In the genomic region with DNA sequence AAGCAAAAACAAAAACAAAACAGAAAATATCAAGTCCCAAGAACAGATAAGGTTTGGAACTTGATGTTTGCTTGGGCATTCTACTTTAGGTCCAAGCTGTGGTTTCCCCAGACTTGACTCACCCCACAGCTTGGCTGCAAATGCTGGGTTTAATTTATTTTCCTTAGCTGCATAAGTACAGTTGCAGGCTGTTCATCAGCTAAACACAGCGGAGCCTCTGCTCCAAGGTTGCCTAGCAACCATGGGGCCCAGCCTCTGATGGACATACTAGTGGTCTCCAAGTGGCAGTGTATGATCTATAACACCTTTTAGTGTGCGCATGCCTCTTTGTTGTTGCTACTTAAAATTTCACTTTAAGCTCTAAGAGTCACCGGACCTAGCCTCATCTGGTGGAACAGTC, we compare ENCODE assay signal across 15 mouse cellular contexts. TPM values are rescaled to one million over a fixed set of nuclear protein-coding genes. Genes with fewer than 3 reads are reported as not detected.
DNase-seq lines count a peak whose midpoint lies in the region; ATAC-seq lines count a peak whose summit lies in the region.
"Had no signal": no experiment of that assay in that cellular context is flagged by ENCODE, and none has a peak within 500 bp of the region (broad histone marks: within the 10 kb centered on the region; RNA-seq: fewer than 3 reads in every experiment).

No protein-coding gene starts in this region.

- H3K4me2 ChIP-seq in embryonic facial prominence, embryonic 11.5 days (ENCODE audit: low read depth, low read length) = no peak overlapping the region
- H3K4me2 ChIP-seq in hindbrain, embryonic 14.5 days (replicated peaks) = no peak overlapping the region
- H3K4me2 ChIP-seq in midbrain, embryonic 16.5 days (ENCODE audit: low read length) = no peak overlapping the region
- H3K4me2 ChIP-seq: heart, embryonic 12.5 days had no signal

- peak; percentile 41; the same call in 1 of the 2 replicates for ATAC-seq in frontal cortex, adult (ENCODE audit: low TSS enrichment)
- ATAC-seq in embryonic facial prominence, embryonic 11.5 days (replicated peaks; ENCODE audit: insufficient number of reproducible peaks, low FRiP score, low TSS enrichment, low read depth) = no peak
- peak; percentile 39 for ATAC-seq in hindbrain, embryonic 14.5 days (ENCODE audit: low FRiP score)
- ATAC-seq in midbrain, embryonic 16.5 days = no peak

- no peaks in the 10 kb centered on the region for H3K4me1 ChIP-seq in embryonic facial prominence, embryonic 11.5 days (ENCODE audit: control insufficient read depth, insufficient read depth, low read length)
- peaks cover 44% of the 10 kb centered on the region for H3K4me1 ChIP-seq in hindbrain, embryonic 14.5 days (replicated peaks; ENCODE audit: control insufficient read depth, insufficient read depth, low read length)
- peaks cover 33% of the 10 kb centered on the region for H3K4me1 ChIP-seq in midbrain, embryonic 16.5 days (ENCODE audit: control insufficient read depth, insufficient read depth, low read length)

- 73% methylated on average over 3 of the region's 3 CpGs for whole genome bisulfite sequencing in embryonic facial prominence, embryonic 11.5 days
- WGBS in hindbrain, embryonic 14.5 days = 27% methylated on average over 3 of the region's 3 CpGs
- 34% methylated on average over 3 of the region's 3 CpGs for WGBS in midbrain, embryonic 16.5 days

- no peaks in the 10 kb centered on the region for H3K27me3 ChIP-seq in embryonic facial prominence, embryonic 11.5 days (ENCODE audit: control insufficient read depth, insufficient read depth, low read length)
- no peaks in the 10 kb centered on the region for H3K27me3 ChIP-seq in hindbrain, embryonic 14.5 days (ENCODE audit: control insufficient read depth, insufficient read depth, low read length)
- no peaks in the 10 kb centered on the region for H3K27me3 ChIP-seq in midbrain, embryonic 16.5 days (ENCODE audit: control insufficient read depth, insufficient read depth, low read depth, low read length)
- H3K27me3 ChIP-seq: heart, embryonic 12.5 days had no signal

- no peak for DNase-seq in frontal cortex, postnatal 36 days (ENCODE audit: low spot score in 2 of 2)
- peak; percentile 66 for DNase-seq in embryonic facial prominence, embryonic 11.5 days (ENCODE audit: low spot score)
- DNase-seq in hindbrain, embryonic 14.5 days (ENCODE audit: low spot score) = peak; percentile 59
- no peak for DNase-seq in ovary, postnatal 36 days (ENCODE audit: low spot score)
- no peak for DNase-seq in left cerebral cortex, postnatal 36 days (ENCODE audit: low spot score in 2 of 2)
- DNase-seq in layer of hippocampus, postnatal 36 days = no peak
- DNase-seq: B cell, adult 2 months; liver had no signal

- H3K27ac ChIP-seq in embryonic facial prominence, embryonic 11.5 days (replicated peaks; ENCODE audit: low read depth, low read length) = no peak overlapping the region
- peak overlapping the region; percentile 62 for H3K27ac ChIP-seq in hindbrain, embryonic 14.5 days
- peak overlapping the region; percentile 94 for H3K27ac ChIP-seq in midbrain, embryonic 16.5 days (ENCODE audit: low read length)

- no peak overlapping the region for H3K9ac ChIP-seq in embryonic facial prominence, embryonic 11.5 days (replicated peaks; ENCODE audit: low read length)
- H3K9ac ChIP-seq in hindbrain, embryonic 14.5 days = no peak overlapping the region
- no peak overlapping the region for H3K9ac ChIP-seq in midbrain, embryonic 16.5 days (ENCODE audit: low read depth, low read length)
- H3K9ac ChIP-seq: heart, embryonic 12.5 days had no signal

- no peaks in the 10 kb centered on the region for H3K9me3 ChIP-seq in embryonic facial prominence, embryonic 11.5 days (replicated peaks; ENCODE audit: control insufficient read depth, low read length)
- H3K9me3 ChIP-seq in hindbrain, embryonic 14.5 days (ENCODE audit: control insufficient read depth, low read length) = no peaks in the 10 kb centered on the region
- no peaks in the 10 kb centered on the region for H3K9me3 ChIP-seq in midbrain, embryonic 16.5 days (replicated peaks; ENCODE audit: control insufficient read depth, low read length, poor library complexity, severe bottlenecking)
- H3K9me3 ChIP-seq: heart, embryonic 12.5 days had no signal

- no peak overlapping the region for H3K4me3 ChIP-seq in embryonic facial prominence, embryonic 11.5 days (ENCODE audit: low read depth, low read length)
- no peak overlapping the region for H3K4me3 ChIP-seq in hindbrain, embryonic 14.5 days (replicated peaks; ENCODE audit: low read length)
- H3K4me3 ChIP-seq in midbrain, embryonic 16.5 days (ENCODE audit: low read depth, low read length) = no peak overlapping the region
- H3K4me3 ChIP-seq: heart, embryonic 12.5 days had no signal

- intact Hi-C loops in left cerebral cortex, postnatal 36 days (cut with DNase I) = no loop called here

- no peaks in the 10 kb centered on the region for H3K36me3 ChIP-seq in embryonic facial prominence, embryonic 11.5 days (replicated peaks; ENCODE audit: control insufficient read depth, insufficient read depth, low read depth, low read length)
- no peaks in the 10 kb centered on the region for H3K36me3 ChIP-seq in hindbrain, embryonic 14.5 days (replicated peaks; ENCODE audit: control insufficient read depth, insufficient read depth)
- H3K36me3 ChIP-seq in midbrain, embryonic 16.5 days (ENCODE audit: control insufficient read depth, insufficient read depth, low read length) = no peaks in the 10 kb centered on the region
- H3K36me3 ChIP-seq: heart, embryonic 12.5 days had no signal

RNA-seq across cellular contexts. Expression of a gene that starts 1.5 kb away (rescaled TPM):
- polyA plus RNA-seq in embryonic facial prominence, embryonic 11.5 days (2014; fragmentation: Nextera tagmentation; extraction: Ambion mirVana) = not detected in 2 replicates
- polyA plus RNA-seq in hindbrain, embryonic 14.5 days (2014; fragmentation: Nextera tagmentation; extraction: Ambion mirVana) = 0.50 TPM in 1 of 2 replicates, not detected in the other
- polyA plus RNA-seq in midbrain, embryonic 16.5 days (2015; fragmentation: Nextera tagmentation; extraction: Ambion mirVana) = 0.46 and 1.6 TPM in 2 replicates
- not detected for total RNA-seq in left cerebral cortex, postnatal 36 days (2021)
- total RNA-seq in layer of hippocampus, postnatal 36 days (2021) = not detected
- total RNA-seq: adrenal gland, adult 18-20 months; common myeloid progenitor, adult 5-6 weeks; MEL; neutrophil, adult 5-6 weeks had no signal
- polyA plus RNA-seq: heart, embryonic 12.5 days had no signal

RNA-seq across cellular contexts. Expression of a gene that starts 16.0 kb away (rescaled TPM):
- 1,683 and 1,757 TPM in 2 replicates for polyA plus RNA-seq in embryonic facial prominence, embryonic 11.5 days (2014; fragmentation: Nextera tagmentation; extraction: Ambion mirVana)
- polyA plus RNA-seq in hindbrain, embryonic 14.5 days (2014; fragmentation: Nextera tagmentation; extraction: Ambion mirVana) = 1,239 and 1,372 TPM in 2 replicates
- 1,185 and 1,247 TPM in 2 replicates for polyA plus RNA-seq in midbrain, embryonic 16.5 days (2015; fragmentation: Nextera tagmentation; extraction: Ambion mirVana)
- total RNA-seq in left cerebral cortex, postnatal 36 days (2021) = 100 to 1,000 TPM; 712 to 762 TPM
- total RNA-seq in layer of hippocampus, postnatal 36 days (2021) = 100 to 1,000 TPM; 775 to 777 TPM

RNA-seq across cellular contexts. Expression of a gene that starts 20.2 kb away (rescaled TPM):
- 5.5 and 6.2 TPM in 2 replicates for polyA plus RNA-seq in embryonic facial prominence, embryonic 11.5 days (2014; fragmentation: Nextera tagmentation; extraction: Ambion mirVana)
- polyA plus RNA-seq in hindbrain, embryonic 14.5 days (2014; fragmentation: Nextera tagmentation; extraction: Ambion mirVana) = 105 and 137 TPM in 2 replicates
- 417 and 440 TPM in 2 replicates for polyA plus RNA-seq in midbrain, embryonic 16.5 days (2015; fragmentation: Nextera tagmentation; extraction: Ambion mirVana)
- 100 to 1,000 TPM in 1 of 2 experiments, 10 to 100 TPM in 1; 88.1 to 173 TPM for total RNA-seq in left cerebral cortex, postnatal 36 days (2021)
- 100 to 1,000 TPM; 148 to 154 TPM for total RNA-seq in layer of hippocampus, postnatal 36 days (2021)
- total RNA-seq: common myeloid progenitor, adult 5-6 weeks had no signal

Comparison
In these comparisons a context has a peak if more than half of its experiments do, and no peak if none do; other contexts are left out.
1. ATAC-seq: peak in frontal cortex, adult (single experiment) and hindbrain, embryonic 14.5 days (single experiment); none in embryonic facial prominence, embryonic 11.5 days (single experiment) and midbrain, embryonic 16.5 days (single experiment).
2. DNase-seq: peak in embryonic facial prominence, embryonic 11.5 days (single experiment) and hindbrain, embryonic 14.5 days (single experiment); none in frontal cortex, postnatal 36 days (0 of 2), ovary, postnatal 36 days (single experiment), left cerebral cortex, postnatal 36 days (0 of 2) and layer of hippocampus, postnatal 36 days (0 of 2).
3. RNA of a gene that starts 20.2 kb away (polyA plus RNA-seq): 417 to 440 TPM in midbrain, embryonic 16.5 days and 105 to 137 TPM in hindbrain, embryonic 14.5 days; 5.5 to 6.2 TPM in embryonic facial prominence, embryonic 11.5 days; every median in the first group is over 10 times any median in the second.